Mouse (Mus musculus) forelimb bud, embryonic 11.5 days (tissue): ENCODE measurements around the gene Smim7.

Experiments used
- DNase-seq: peaks from one replicate; pipeline ENCODE4 v3.0.0-alpha.2; 2012; ENCODE audit warnings: low read depth, low spot score

Smim7 gene

GRCm38 (mm10) chr8:72570633-72571610 is at the start of gene Smim7:
TSS of gene Smim7 (minus strand) at chr8:72571088.
- DNase-seq: peak; percentile 97

- peak; percentile 69 for DNase-seq
Measured at GRCm38 (mm10) chr8:72590198-72590597, 19.3 kb upstream of the Smim7 start.

- DNase-seq: no peak
Measured at GRCm38 (mm10) chr8:72589286-72589685, 18.4 kb upstream of the Smim7 start.

- no peak for DNase-seq
Measured at GRCm38 (mm10) chr8:72588865-72589264, 18.0 kb upstream of the Smim7 start.

- no peak for DNase-seq
Measured at GRCm38 (mm10) chr8:72587806-72588205, 16.9 kb upstream of the Smim7 start.

GRCm38 (mm10) chr8:72584390-72584789 is 13.5 kb upstream of the Smim7 start:
- no peak for DNase-seq

- DNase-seq: no peak
Measured at GRCm38 (mm10) chr8:72583056-72583771, 12.3 kb upstream of the Smim7 start.

- DNase-seq: no peak
Measured at GRCm38 (mm10) chr8:72579374-72579773, 8.5 kb upstream of the Smim7 start.

- DNase-seq: no peak
Measured at GRCm38 (mm10) chr8:72577941-72578340, 7.1 kb upstream of the Smim7 start.

- DNase-seq: no peak
Measured at GRCm38 (mm10) chr8:72577266-72577665, 6.4 kb upstream of the Smim7 start.

GRCm38 (mm10) chr8:72575915-72576314 is 5.0 kb upstream of the Smim7 start:
- DNase-seq: no peak

- DNase-seq: no peak
Measured at GRCm38 (mm10) chr8:72573450-72573849, 2.6 kb upstream of the Smim7 start.

GRCm38 (mm10) chr8:72572507-72572906 is 1.6 kb upstream of the Smim7 start:
- DNase-seq: no peak

- DNase-seq: peak; percentile 64
Measured at GRCm38 (mm10) chr8:72571611-72572473, 954 bp upstream of the Smim7 start, which contains the start of gene Tmem38a. TSS of gene Tmem38a (plus strand) at chr8:72572055.

GRCm38 (mm10) chr8:72565970-72566369 is 4.9 kb downstream of the Smim7 start:
- DNase-seq: no peak

- no peak for DNase-seq
Measured at GRCm38 (mm10) chr8:72561111-72561689, 9.7 kb downstream of the Smim7 start.

GRCm38 (mm10) chr8:72555770-72556169 is 15.1 kb downstream of the Smim7 start:
- no peak for DNase-seq

- DNase-seq: no peak
Measured at GRCm38 (mm10) chr8:72549314-72549892, 21.5 kb downstream of the Smim7 start.

- peak; percentile 44 for DNase-seq
Measured at GRCm38 (mm10) chr8:72548644-72549313, 22.1 kb downstream of the Smim7 start.
